Mouse (Mus musculus) heart, embryonic 12.5 days (tissue): ENCODE measurements around the gene Cilp2. TPM values are rescaled to one million over a fixed set of nuclear protein-coding genes. Genes with fewer than 3 reads are reported as not detected.

Experiments used
- ATAC-seq: fragments of 200-750 bp; cut with Nextera tagmentation; 2 replicates; pipeline ENCODE4 v1.8.0; 2017; ENCODE audit warnings: moderate TSS enrichment, moderate library complexity; ENCODE audit not compliant: insufficient number of reproducible peaks, low FRiP score
- H3K27ac ChIP-seq: fragments of 300-500 bp; sonication (generic); 2 replicates; pipeline ENCODE4 v1.5.1; 2016; ENCODE audit warnings: mild to moderate bottlenecking, moderate library complexity; ENCODE audit not compliant: poor library complexity, severe bottlenecking
- H3K27me3 ChIP-seq: fragments of 300-500 bp; sonication (generic); replicated peaks from 2 replicates; pipeline ENCODE4 v1.6.1; 2016; ENCODE audit warnings: mild to moderate bottlenecking, moderate library complexity
- H3K36me3 ChIP-seq: fragments of 300-500 bp; sonication (generic); 2 replicates; pipeline ENCODE4 v1.6.1; 2016; ENCODE audit warnings: mild to moderate bottlenecking, moderate library complexity
- H3K4me1 ChIP-seq: fragments of 300-500 bp; sonication (generic); replicated peaks from 2 replicates; pipeline ENCODE4 v1.6.1; 2016; ENCODE audit warnings: mild to moderate bottlenecking
- H3K4me2 ChIP-seq: fragments of 300-500 bp; sonication (generic); 2 replicates; pipeline ENCODE4 v1.6.1; 2016; ENCODE audit warnings: mild to moderate bottlenecking, moderate library complexity
- H3K4me3 ChIP-seq: fragments of 300-500 bp; sonication (generic); 2 replicates; pipeline ENCODE4 v1.5.1; 2016; ENCODE audit warnings: mild to moderate bottlenecking
- H3K9ac ChIP-seq: fragments of 300-500 bp; sonication (generic); 2 replicates; pipeline ENCODE4 v1.6.1; 2016; ENCODE audit warnings: mild to moderate bottlenecking, moderate library complexity
- H3K9me3 ChIP-seq: fragments of 300-500 bp; sonication (generic); replicated peaks from 2 replicates; pipeline ENCODE4 v1.6.1; 2016; ENCODE audit warnings: mild to moderate bottlenecking, moderate library complexity
- WGBS: fragments of 180-500 bp; shearing (Covaris S2); methylation state at CpG from one replicate; pipeline ENCODE4 v1.1.7; 2016; 5-methylcytosine and 5-hydroxymethylcytosine counted together
- polyA plus RNA-seq: library from polyadenylated mRNA; unstranded; fragments of >200 nt; fragmentation: Nextera tagmentation; extraction: Ambion mirVana; gene quantifications from 2 replicates; pipeline ENCODE4 v1.2.1, GENCODE M21; 2016

Gene Cilp2
- polyA plus RNA-seq, 1 experiment from 2014 or later, result 0.78 TPM

GRCm38 (mm10) chr8:69870907-69871306 lies 16.6 kb downstream of the Cilp2 start:
- Histone ChIP-seq H3K9ac (no peak overlapping the region), H3K4me1 (peaks cover 6% of the 10 kb centered on the region; the same call in 1 of the 2 replicates), H3K27me3 (peaks cover 22% of the 10 kb centered on the region), H3K4me2 (no peak overlapping the region), H3K36me3 (no peaks in the 10 kb centered on the region), H3K9me3 (no peaks in the 10 kb centered on the region), H3K4me3 (no peak overlapping the region), H3K27ac (no peak overlapping the region)
- no peak for ATAC-seq
- 76% methylated on average over 6 of the region's 6 CpGs for WGBS

DNA sequence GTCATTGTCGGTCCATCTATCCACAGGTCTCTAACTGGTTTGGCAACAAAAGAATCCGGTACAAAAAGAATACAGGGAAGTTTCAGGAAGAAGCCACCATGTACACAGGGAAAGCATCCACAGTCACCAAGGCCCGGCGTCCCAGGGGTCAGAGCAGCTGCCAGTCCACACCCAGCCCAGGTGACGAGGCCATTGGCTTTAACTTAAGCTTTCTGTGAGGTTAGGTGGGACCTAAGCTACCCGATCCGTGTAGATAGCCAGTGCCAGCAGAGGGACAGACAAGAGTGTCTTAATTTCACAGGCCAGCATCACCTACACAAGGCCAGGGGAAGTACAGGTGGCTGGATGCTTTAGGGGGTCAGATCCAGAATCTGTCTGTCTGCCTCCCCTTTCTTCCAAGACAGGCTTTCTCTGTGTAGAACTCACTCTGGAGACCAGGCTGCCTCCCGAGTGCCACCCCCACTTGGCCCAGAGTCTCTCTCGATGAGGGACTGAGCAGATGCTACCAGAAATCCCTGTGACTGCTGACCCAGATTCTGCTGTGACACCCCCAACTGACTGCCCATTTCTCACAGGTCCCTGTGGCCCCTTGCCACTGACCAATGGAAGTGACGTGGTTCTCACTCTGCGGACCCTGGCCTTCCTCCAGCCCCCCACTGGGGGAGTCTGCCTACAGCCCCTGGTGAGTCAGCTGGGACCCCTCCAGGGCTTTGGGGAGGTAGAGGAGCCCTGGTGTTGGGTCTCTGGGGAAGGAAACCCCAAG lies 17.3 kb downstream of the Cilp2 start:
- Histone ChIP-seq H3K4me3 (no peak overlapping the region), H3K9me3 (no peaks in the 10 kb centered on the region), H3K4me1 (peaks cover 6% of the 10 kb centered on the region; the same call in 1 of the 2 replicates), H3K9ac (no peak overlapping the region), H3K27me3 (peaks cover 22% of the 10 kb centered on the region), H3K27ac (no peak overlapping the region), H3K4me2 (no peak overlapping the region), H3K36me3 (no peaks in the 10 kb centered on the region)
- ATAC-seq, result no peak
- WGBS, result 79% methylated on average over 11 of the region's 11 CpGs

GRCm38 (mm10) chr8:69867696-69868326 lies 19.7 kb downstream of the Cilp2 start:
- peaks cover 14% of the 10 kb centered on the region for H3K27me3 ChIP-seq
- H3K36me3 ChIP-seq, result no peaks in the 10 kb centered on the region
- H3K4me1 ChIP-seq, result no peaks in the 10 kb centered on the region
- no peak overlapping the region for H3K4me3 ChIP-seq
- WGBS, result 60% methylated on average over 5 of the region's 5 CpGs
- H3K9ac ChIP-seq, result peak overlapping the region; percentile 9; the same call in 1 of the 2 replicates
- ATAC-seq, result no peak
- H3K4me2 ChIP-seq, result no peak overlapping the region
- no peaks in the 10 kb centered on the region for H3K9me3 ChIP-seq
- no peak overlapping the region for H3K27ac ChIP-seq

DNA sequence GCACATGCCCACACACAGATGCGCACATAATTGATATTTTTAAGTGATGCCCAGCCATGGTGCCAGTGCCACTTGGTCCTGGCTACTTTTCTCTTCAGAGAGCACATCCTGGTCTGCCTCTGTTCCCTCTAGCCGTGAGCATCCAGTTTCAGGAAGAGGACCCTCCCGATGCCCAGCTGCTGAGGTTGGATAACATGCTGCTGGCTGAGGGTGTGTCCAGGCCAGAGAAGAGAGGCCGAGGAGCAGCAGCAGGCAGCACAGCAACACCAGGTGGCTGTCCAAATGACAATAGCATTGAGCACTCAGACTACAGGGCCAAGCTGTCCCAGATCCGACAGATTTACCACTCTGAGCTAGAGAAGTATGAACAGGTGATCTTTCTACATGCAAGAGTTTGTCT lies 23.3 kb downstream of the Cilp2 start:
- 0 out of 2 replicates have a peak, but pooled peaks cover 5% of the 10 kb centered on the region for H3K27me3 ChIP-seq
- ATAC-seq, result no peak
- no peak overlapping the region for H3K4me2 ChIP-seq
- H3K9me3 ChIP-seq, result 0 out of 2 replicates have a peak, but pooled peaks cover 3% of the 10 kb centered on the region
- H3K27ac ChIP-seq, result no peak overlapping the region
- 54% methylated on average over 5 of the region's 5 CpGs for WGBS
- H3K4me3 ChIP-seq, result no peak overlapping the region
- H3K4me1 ChIP-seq, result no peaks in the 10 kb centered on the region
- H3K36me3 ChIP-seq, result no peaks in the 10 kb centered on the region
- H3K9ac ChIP-seq, result no peak overlapping the region

GRCm38 (mm10) chr8:69863387-69864020 lies 24.0 kb downstream of the Cilp2 start:
- WGBS, result 73% methylated on average over 5 of the region's 5 CpGs
- no peak overlapping the region for H3K9ac ChIP-seq

DNA sequence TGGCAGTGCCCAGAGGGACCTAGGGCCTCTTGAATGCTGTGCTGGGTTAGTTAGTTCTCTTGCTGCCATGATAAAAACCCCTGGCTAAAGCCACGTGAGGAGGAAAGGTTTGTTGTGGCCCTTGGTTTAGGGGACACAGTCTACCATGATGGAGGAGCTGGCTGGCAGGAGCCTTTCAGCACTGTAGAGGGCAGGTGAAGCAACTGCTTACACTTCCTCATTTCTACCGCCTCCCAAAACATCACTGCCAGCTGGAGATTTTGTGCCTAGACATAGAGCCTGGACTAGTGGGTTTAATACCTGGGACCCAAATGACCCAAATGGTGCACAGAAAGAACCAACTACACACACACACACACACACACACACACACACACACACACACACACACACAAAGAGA lies 26.2 kb downstream of the Cilp2 start:
- Histone ChIP-seq H3K9me3 (0 out of 2 replicates have a peak, but pooled peaks cover 3% of the 10 kb centered on the region), H3K4me1 (no peaks in the 10 kb centered on the region), H3K4me3 (no peak overlapping the region), H3K36me3 (no peaks in the 10 kb centered on the region), H3K27ac (no peak overlapping the region), H3K9ac (no peak overlapping the region), H3K4me2 (no peak overlapping the region), H3K27me3 (0 out of 2 replicates have a peak, but pooled peaks cover 4% of the 10 kb centered on the region)
- ATAC-seq, result no peak
- 53% methylated on average over 2 of the region's 2 CpGs for WGBS

More at GRCm38 (mm10) chr8:69863387-69864020, 24.0 kb downstream of the Cilp2 start:
- Histone ChIP-seq H3K4me1 (no peaks in the 10 kb centered on the region), H3K36me3 (no peaks in the 10 kb centered on the region), H3K27ac (no peak overlapping the region), H3K27me3 (0 out of 2 replicates have a peak, but pooled peaks cover 5% of the 10 kb centered on the region), H3K4me2 (no peak overlapping the region), H3K9me3 (0 out of 2 replicates have a peak, but pooled peaks cover 3% of the 10 kb centered on the region), H3K4me3 (no peak overlapping the region)
- ATAC-seq, result no peak

- Histone ChIP-seq H3K27me3 (no peaks in the 10 kb centered on the region), H3K36me3 (no peaks in the 10 kb centered on the region), H3K4me1 (no peaks in the 10 kb centered on the region), H3K27ac (no peak overlapping the region), H3K9me3 (0 out of 2 replicates have a peak, but pooled peaks cover 3% of the 10 kb centered on the region), H3K4me3 (no peak overlapping the region), H3K9ac (no peak overlapping the region), H3K4me2 (no peak overlapping the region)
- no peak for ATAC-seq
- WGBS, result 50% methylated on average over 4 of the region's 4 CpGs
Observed at GRCm38 (mm10) chr8:69860807-69861206, 26.7 kb downstream of the Cilp2 start.

DNA sequence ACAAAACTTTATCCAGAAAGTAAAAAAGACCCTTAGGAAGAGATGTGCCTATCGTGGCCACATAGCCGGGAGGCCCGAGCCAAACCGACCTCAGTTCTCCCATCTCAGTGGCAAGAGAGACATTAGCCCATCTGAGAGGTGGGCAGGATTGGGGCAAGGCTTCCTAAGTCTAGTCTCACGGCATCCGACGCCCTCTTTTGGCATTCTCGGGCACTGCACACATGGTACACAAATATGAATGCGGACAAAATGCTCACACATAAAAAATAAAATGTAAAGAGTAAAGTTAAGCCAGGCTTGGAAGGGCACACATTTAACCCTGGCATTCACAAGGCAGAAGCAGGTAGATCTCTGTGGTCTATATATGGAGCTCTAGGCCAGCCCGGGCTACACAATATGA lies 33.6 kb downstream of the Cilp2 start:
- Histone ChIP-seq H3K9ac (no peak overlapping the region), H3K4me3 (no peak overlapping the region), H3K27ac (no peak overlapping the region), H3K27me3 (no peaks in the 10 kb centered on the region), H3K4me1 (peaks cover 5% of the 10 kb centered on the region), H3K36me3 (no peaks in the 10 kb centered on the region), H3K9me3 (no peaks in the 10 kb centered on the region), H3K4me2 (no peak overlapping the region)
- no peak for ATAC-seq
- WGBS, result 90% methylated on average over 10 of the region's 10 CpGs

DNA sequence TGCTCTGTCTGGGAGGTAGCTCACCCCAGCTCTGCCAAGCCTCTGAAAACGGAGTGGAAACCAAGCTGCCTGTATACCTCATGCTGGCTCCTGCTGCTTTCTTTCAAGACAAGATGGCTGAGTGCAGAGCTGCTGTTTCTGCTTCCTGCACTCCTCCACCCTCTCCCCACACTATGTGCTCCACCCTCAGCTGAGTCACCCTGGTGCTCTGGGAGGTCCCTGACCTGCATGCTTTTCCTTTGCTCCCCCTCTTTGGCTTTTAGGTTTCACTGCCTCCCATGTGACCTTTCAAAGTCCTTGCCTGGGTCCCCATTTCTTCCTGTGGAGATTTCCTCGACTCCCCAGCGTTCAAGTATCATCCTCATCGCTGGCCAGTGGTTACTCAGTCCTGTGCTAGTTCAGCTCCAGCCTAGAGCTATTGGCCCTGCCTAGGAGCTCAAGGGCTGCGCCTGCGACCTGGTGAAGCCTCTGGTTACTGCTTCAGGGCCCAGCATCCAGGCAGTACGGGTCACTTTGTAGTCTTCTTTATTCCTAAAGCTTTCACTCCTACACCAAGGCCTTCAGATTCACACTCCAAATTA lies 36.5 kb downstream of the Cilp2 start:
- Histone ChIP-seq H3K36me3 (no peaks in the 10 kb centered on the region), H3K9me3 (no peaks in the 10 kb centered on the region), H3K4me2 (no peak overlapping the region), H3K27me3 (no peaks in the 10 kb centered on the region), H3K9ac (no peak overlapping the region), H3K4me1 (peaks cover 18% of the 10 kb centered on the region), H3K4me3 (no peak overlapping the region), H3K27ac (peak overlapping the region; percentile 36; the same call in 1 of the 2 replicates)
- peak; percentile 82 for ATAC-seq
- 74% methylated on average over 7 of the region's 7 CpGs for WGBS

GRCm38 (mm10) chr8:69849899-69850298 lies 37.6 kb downstream of the Cilp2 start:
- H3K9me3 ChIP-seq, result no peaks in the 10 kb centered on the region
- H3K4me3 ChIP-seq, result no peak overlapping the region
- peaks cover 18% of the 10 kb centered on the region for H3K4me1 ChIP-seq
- H3K27me3 ChIP-seq, result no peaks in the 10 kb centered on the region
- no peak overlapping the region for H3K9ac ChIP-seq
- H3K27ac ChIP-seq, result no peak overlapping the region
- no peak for ATAC-seq
- WGBS, result 39% methylated on average over 3 of the region's 3 CpGs
- no peaks in the 10 kb centered on the region for H3K36me3 ChIP-seq
- no peak overlapping the region for H3K4me2 ChIP-seq

DNA sequence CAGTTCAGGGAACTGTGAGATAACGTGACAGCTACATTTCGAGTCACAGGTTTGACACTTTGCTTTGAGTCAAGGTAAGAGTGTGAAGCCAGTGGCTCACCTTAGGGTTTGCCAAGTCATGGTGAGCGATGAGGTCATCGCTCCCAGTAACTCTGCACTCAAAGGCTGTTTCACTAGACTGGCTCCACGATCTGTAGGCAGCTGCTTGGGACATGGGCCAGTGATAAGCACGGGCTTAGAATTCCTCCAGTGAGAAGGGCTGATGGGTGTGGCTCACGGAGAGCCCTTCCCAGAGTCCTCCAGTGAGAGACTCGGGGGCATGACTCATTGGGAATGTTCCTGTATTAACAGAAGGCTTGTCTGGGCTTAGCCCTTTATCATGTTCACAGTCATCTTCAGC lies 38.5 kb downstream of the Cilp2 start:
- 39% methylated on average over 8 of the region's 8 CpGs for WGBS
- Histone ChIP-seq H3K36me3 (no peaks in the 10 kb centered on the region), H3K4me1 (peaks cover 18% of the 10 kb centered on the region), H3K27ac (0 out of 2 replicates have a peak overlapping the region, but pooled peaks have one; percentile 24), H3K9me3 (no peaks in the 10 kb centered on the region), H3K4me2 (no peak overlapping the region), H3K27me3 (no peaks in the 10 kb centered on the region), H3K4me3 (no peak overlapping the region), H3K9ac (no peak overlapping the region)
- peak; percentile 87 for ATAC-seq
